Mouse (Mus musculus): ENCODE measurements around the gene Zfp808.
"Not testable (repeated sequence)": the region's sequence is repeated elsewhere in the genome, so short reads cannot be mapped to it uniquely, and the experiment has no call there.

Gene Zfp808

DNA sequence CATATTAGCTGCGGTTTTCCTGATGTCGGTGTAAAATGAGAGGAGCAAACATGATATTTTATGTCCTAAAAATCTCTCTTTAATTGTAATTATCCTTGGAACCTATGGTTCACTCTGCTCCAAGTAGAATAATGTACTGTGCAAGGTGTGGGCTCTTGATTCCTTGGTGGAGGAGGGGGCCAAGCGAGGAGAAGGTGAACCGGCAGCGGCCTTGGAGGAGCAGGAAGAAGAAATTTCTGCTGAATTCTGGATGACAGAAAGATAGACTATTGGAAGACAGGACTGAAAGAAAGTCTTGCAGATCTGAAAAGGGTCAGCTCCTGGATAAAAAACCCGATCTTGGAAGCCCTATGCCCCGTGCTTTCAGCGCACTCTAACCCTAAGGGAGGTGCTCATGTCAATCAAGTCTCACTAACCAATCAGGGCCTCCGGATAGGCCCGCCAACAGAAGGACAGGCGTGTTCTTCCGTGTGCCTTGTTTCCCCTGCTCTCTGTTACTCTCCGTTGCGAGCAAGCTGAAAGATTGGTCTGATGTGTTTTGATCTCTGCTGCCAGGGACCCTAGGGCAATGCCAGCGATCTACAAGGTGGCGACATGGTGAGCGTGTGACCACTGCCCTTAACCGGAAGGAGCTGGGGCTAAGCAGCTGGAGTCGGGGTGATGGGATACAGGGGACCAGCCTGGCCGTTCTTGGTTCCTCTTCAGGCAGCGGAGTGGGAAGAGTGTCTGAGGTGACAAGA is at the start of gene Zfp808:
Zfp808 (plus strand) TSS at position 455 of the 740 bp plus-strand sequence.
- peak; percentile 55 for DNase-seq (ENCODE audit: low spot score)

DNA sequence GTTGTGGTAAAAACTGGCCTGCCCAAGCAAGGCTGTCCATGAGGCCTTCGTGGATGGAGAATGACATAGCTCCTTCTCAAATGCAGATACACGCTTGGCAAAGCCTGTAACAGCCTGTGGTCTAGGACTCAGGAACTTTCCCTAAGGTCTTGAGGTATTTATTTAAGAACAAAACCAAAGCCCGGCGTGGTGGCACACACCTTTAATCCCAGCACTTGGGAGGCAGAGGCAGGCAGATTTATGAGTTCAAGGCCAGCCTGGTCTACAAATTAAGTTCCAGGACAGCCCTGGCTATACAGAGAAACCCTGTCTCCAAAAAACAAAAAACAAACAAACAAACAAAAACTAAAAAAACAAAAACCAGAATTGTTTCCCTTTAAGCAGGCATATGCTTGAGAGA is 30.9 kb upstream of the Zfp808 start:
- not testable (repeated sequence) for DNase-seq (ENCODE audit: low spot score)

DNA sequence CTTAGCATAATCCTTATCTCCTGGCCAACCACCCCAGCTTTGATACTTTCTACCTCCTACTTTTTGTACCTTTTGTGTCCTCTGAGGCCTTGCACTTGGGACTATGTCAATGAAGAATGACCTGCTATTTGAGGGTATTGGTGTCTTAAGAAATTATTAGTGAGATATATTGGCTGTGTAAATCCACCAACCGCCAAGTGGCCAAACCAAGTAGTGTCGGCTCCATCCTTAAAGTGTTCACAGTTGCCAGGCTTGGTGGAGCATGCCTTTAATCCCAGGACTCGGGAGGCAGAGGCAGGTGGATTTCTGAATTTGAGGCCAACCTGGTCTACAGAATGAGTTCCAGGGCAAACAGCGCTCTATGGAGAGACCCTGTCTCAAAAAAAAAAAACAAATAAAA is 30.2 kb upstream of the Zfp808 start:
- DNase-seq (ENCODE audit: low spot score), result not testable (repeated sequence)

DNA sequence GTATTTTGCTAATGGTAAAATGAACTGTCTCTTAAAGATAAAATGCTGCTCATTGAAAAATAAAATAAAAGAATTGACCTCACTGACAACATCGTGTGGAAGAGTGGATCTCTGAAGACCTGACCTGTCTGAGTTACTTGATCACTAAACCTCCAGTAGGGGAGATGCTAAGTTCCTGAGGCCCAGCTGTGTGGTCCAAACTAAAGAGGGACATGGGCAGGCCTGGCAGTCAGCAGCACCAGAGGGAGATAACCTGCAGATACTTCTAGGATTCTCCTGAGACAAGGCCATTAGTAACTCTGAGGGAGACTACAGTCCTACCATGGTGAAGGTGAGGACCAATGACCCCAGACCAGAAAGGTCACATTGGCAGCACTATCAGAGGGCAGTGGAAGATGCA is 27.3 kb upstream of the Zfp808 start:
- DNase-seq (ENCODE audit: low spot score), result not testable (repeated sequence)

DNA sequence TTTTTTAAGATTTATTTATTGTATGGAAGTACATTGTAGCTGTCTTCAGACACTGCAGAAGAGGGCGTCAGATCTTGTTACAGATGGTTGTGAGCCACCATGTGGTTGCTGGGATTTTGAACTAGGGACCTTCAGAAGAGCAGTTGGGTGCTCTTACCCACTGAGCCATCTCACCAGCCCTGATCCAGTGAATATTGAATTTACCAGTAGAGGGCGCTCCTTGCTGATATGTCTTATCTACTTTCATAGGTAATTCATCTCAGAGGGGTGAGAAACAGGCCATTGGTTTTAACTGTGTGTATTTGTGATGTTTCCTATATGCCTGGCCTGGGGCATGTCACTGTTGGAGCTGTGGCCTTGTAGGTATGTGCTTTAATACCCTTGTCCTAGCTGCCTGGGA is 13.8 kb upstream of the Zfp808 start:
- peak; percentile 21 for DNase-seq (ENCODE audit: low spot score)

DNA sequence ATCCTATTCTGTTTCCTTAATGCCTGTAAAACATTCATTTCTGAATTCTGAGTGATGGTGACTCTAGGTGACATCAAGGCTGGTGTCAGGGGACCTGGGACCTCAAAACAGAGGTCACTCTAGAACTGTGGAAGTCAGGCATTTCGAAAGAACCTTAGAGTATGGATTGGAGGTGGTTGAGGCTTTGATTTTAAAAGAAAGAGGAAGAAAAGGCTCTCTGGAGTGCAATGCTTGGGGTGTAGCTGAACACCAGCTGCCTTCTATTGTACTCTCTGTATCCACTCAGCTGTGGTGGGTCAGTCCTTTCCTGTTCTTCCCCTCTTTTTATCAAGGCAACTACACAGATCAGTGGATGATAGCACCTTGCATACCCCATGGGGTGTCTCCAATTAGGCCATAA is 8.1 kb upstream of the Zfp808 start:
- DNase-seq (ENCODE audit: low spot score), result not testable (repeated sequence)

DNA sequence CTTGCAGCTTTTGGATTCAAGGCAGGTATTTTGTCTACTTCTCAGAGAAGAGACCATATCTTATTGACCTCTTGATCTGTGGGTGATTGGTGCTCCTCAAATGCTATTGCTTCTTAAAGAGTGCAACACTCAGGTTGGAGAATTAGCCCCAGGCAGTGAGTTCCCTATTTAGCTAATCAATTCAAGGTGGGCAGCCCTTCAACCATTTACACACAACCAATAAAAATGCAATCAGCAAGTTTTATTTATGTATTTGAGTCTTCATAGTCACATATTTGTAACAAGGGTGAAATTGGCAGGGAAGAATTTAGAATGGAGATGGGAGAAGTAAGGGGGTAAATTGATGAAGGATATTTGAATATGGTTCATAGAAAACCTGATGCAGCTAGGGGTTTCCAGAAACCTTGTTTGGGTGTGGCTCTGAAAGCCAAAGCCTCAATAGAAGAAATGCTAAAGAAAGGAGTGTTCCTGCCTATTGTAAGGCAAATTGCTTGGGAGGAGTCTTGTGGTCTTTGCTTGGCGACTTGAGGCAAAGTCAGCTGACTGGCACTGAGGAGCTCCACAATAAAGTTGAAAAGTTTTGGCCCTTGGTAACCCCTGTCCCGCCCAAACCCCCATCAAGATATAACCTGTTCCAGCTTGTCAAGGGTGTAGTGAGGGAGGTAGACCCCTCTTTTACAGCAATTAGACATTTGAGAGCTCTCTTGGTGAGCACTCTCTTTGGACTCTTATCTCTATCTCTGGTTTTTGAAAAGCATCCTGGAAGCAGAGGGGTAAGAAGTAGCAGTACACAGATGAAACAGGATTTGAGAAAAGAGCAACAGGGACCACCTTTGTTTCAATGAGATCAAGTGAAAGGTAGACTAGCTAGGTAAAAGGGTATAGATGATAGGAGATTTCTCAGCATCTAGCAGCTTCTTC is 52.4 kb downstream of the Zfp808 start:
- not testable (repeated sequence) for DNase-seq (ENCODE audit: low spot score)

DNA sequence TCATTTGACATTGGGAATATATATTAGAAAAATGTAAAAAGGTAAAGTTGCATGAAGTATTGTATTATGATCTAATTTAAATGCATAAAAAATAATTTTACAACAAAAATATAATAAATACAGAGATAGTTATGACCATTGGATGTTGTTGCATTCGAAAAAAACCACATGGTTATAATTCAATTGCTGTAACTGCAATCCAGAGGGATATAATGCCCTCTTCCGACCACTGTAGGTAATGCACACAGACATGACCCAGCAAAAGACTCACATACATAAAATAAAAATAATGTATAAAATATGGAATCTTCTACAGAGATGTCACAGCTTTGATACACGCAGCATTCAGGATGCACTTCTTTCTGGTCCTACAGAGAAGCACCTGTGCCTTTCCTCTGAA is 115.6 kb downstream of the Zfp808 start:
- no peak for DNase-seq (ENCODE audit: low spot score)

DNA sequence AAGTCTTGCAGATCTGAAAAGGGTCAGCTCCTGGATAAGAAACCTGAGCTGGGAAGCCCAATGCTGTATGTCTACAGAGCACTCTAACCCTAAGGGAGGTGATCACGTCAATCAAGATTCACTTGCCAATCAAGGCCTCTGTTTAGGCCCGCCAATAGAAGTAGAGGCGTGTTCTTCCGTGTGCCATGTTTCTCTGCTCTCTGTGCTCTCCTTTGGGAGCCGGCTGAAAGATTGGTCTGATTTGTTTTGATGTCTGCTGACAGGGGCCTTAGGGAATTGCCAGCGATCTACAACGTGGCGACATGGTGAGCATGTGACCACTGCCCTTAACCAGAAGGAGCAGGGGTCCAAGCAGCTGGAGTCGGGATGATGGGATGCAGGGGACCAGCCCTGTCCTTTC is 125.5 kb downstream of the Zfp808 start:
- not testable (repeated sequence) for DNase-seq (ENCODE audit: low spot score)

DNA sequence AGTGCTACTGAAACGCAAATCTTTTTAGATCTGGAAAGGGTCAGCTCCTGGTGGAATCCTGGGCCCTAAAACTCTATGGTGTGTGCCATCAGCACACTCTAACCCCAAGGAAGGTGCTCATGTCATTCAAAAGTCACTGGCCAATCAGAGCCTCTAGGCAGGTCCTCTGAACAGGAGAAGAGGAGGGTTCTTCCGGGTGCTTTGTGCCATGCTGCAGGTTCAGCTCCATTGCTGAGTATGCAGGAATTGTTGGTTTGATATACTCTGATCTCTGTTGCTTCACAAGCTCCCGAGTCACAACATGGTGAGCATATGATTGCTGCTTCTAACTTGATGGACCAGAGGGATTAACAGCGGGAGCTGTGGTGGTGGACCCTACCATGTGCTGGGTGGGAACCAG is 133.7 kb downstream of the Zfp808 start:
- DNase-seq (ENCODE audit: low spot score), result no peak

Measured in c-Kit-positive CD71-positive TER-119-positive erythroid progenitor cells, embryonic 14.5 days (primary cell).